Comparison of ENCODE assay signal across 30 mouse cellular contexts in the genomic region with DNA sequence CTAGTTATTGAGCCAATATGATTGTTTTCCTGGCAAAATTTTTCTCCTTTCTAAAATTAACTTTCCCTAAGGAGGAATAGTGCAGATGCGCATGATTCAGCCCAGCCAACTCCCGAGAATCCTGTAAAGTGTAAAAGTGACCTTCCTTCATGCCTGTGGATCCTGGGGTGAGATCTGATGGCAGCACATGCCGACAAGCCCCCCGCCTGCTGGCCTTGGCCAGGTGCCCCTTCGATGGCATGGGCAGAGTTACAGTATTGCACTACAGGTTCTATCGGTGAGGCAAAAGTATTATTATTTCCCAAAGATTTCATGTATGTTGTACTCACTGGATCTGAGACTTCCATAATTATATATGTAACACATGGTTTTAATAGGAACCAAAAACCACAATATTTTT. TPM values are rescaled to one million over a fixed set of nuclear protein-coding genes. Genes with fewer than 3 reads are reported as not detected.
A peak's percentile ranks its signal among the peaks of the same experiment; 100 is the strongest.
DNase-seq lines count a peak whose midpoint lies in the region; ATAC-seq and TF ChIP-seq lines count a peak whose summit lies in the region.
"Had no signal": no experiment of that assay in that cellular context is flagged by ENCODE, and none has a peak within 500 bp of the region (broad histone marks: within the 10 kb centered on the region; RNA-seq: fewer than 3 reads in every experiment).

No protein-coding gene starts in this region.

- DNase-seq in cerebellum, postnatal 14 days, result peak; percentile 26 to 49
- no peak for DNase-seq in cerebellum, adult 9-10 months
- peak; percentile 67 for DNase-seq in heart, embryonic 10.5 days (ENCODE audit: low spot score)
- DNase-seq in heart, adult 2 months, result no peak
- peak; percentile 18 for DNase-seq in left cerebral cortex, postnatal 4 days
- DNase-seq in left cerebral cortex, adult 9 months (ENCODE audit: low spot score in 2 of 2), result no peak
- no peak for DNase-seq in ovary, postnatal 36 days (ENCODE audit: low spot score)
- DNase-seq: adrenal gland, postnatal 10 days; adrenal gland, postnatal 36 days; B cell, adult 2 months; cerebellum, adult 18-20 months; cerebellum, postnatal 25 days; gastrocnemius, adult 2 months; gastrocnemius, postnatal 14 days; heart, adult 18-20 months; heart, postnatal 10 days; kidney, adult 18-20 months; kidney, adult 9 months had no signal

- TF ChIP-seq CTCF in heart, adult 2 months (IDR thresholded peaks at IDR 0.05), result no peak

- intact Hi-C loops in heart, adult 2 months (cut with DNase I), result no loop called here
- intact Hi-C loops in left cerebral cortex, postnatal 4 days (cut with DNase I), result no loop called here

- H3K4me2 ChIP-seq in embryonic facial prominence, embryonic 15.5 days (replicated peaks), result 0 out of 2 replicates have a peak overlapping the region, but pooled peaks have one; percentile 21
- H3K4me2 ChIP-seq: forebrain, embryonic 13.5 days; heart, embryonic 11.5 days; heart, embryonic 15.5 days; hindbrain, embryonic 12.5 days; hindbrain, embryonic 15.5 days had no signal

- no peaks in the 10 kb centered on the region for H3K79me2 ChIP-seq in heart, adult 2 months (replicated peaks; ENCODE audit: control insufficient read depth, insufficient read depth, low read length)

- TF ChIP-seq EP300 in heart, adult 2 months (IDR thresholded peaks at IDR 0.05; ENCODE audit: insufficient read depth, low read depth, low read length), result no peak

- H3K36me3 ChIP-seq in heart, embryonic 10.5 days, result no peaks in the 10 kb centered on the region
- no peaks in the 10 kb centered on the region for H3K36me3 ChIP-seq in heart, adult 2 months (ENCODE audit: control insufficient read depth, insufficient read depth, low read length)
- H3K36me3 ChIP-seq in embryonic facial prominence, embryonic 15.5 days, result no peaks in the 10 kb centered on the region
- H3K36me3 ChIP-seq: forebrain, embryonic 10.5 days; heart, embryonic 15.5 days; hindbrain, embryonic 12.5 days; hindbrain, embryonic 15.5 days had no signal

- H3K27ac ChIP-seq in heart, embryonic 10.5 days, result no peak overlapping the region
- H3K27ac ChIP-seq in heart, adult 2 months, result no peak overlapping the region
- H3K27ac ChIP-seq in embryonic facial prominence, embryonic 15.5 days (replicated peaks), result peak overlapping the region; percentile 63; the same call in 1 of the 2 replicates
- H3K27ac ChIP-seq: forebrain, embryonic 10.5 days; forebrain, embryonic 13.5 days; gastrocnemius, adult 2 months; heart, embryonic 15.5 days; hindbrain, embryonic 12.5 days; hindbrain, embryonic 15.5 days had no signal

- H3K4me1 ChIP-seq in heart, embryonic 10.5 days, result peaks cover 29% of the 10 kb centered on the region
- H3K4me1 ChIP-seq in heart, adult 2 months (ENCODE audit: control insufficient read depth, insufficient read depth, low read length), result no peaks in the 10 kb centered on the region
- H3K4me1 ChIP-seq in embryonic facial prominence, embryonic 15.5 days, result peaks cover 25% of the 10 kb centered on the region

- H3K27me3 ChIP-seq in heart, embryonic 10.5 days (ENCODE audit: insufficient read depth, poor library complexity, severe bottlenecking), result peaks cover 12% of the 10 kb centered on the region
- H3K27me3 ChIP-seq in heart, adult 2 months (ENCODE audit: control insufficient read depth, insufficient read depth, low read length), result no peaks in the 10 kb centered on the region
- peaks cover 9% of the 10 kb centered on the region; the same call in 1 of the 2 replicates for H3K27me3 ChIP-seq in embryonic facial prominence, embryonic 15.5 days
- H3K27me3 ChIP-seq: CH12.LX; heart, embryonic 15.5 days; Patski had no signal

- H3K9me3 ChIP-seq in heart, embryonic 10.5 days, result no peaks in the 10 kb centered on the region
- no peaks in the 10 kb centered on the region for H3K9me3 ChIP-seq in embryonic facial prominence, embryonic 15.5 days (replicated peaks)
- H3K9me3 ChIP-seq: forebrain, embryonic 10.5 days; forebrain, embryonic 13.5 days; G1E; heart, embryonic 15.5 days; hindbrain, embryonic 12.5 days; hindbrain, embryonic 15.5 days had no signal

- no peak for TF ChIP-seq POLR2A in heart, adult 2 months (IDR thresholded peaks at IDR 0.05; ENCODE audit: insufficient read depth, low read depth, low read length)

- no peak overlapping the region for H3K4me3 ChIP-seq in heart, embryonic 10.5 days
- H3K4me3 ChIP-seq in heart, adult 2 months, result no peak overlapping the region
- H3K4me3 ChIP-seq in embryonic facial prominence, embryonic 15.5 days (replicated peaks), result no peak overlapping the region
- H3K4me3 ChIP-seq: forebrain, embryonic 10.5 days; forebrain, embryonic 13.5 days; gastrocnemius, adult 2 months; heart, embryonic 15.5 days; hindbrain, embryonic 12.5 days; hindbrain, embryonic 15.5 days had no signal

- ATAC-seq in embryonic facial prominence, embryonic 15.5 days (ENCODE audit: insufficient number of reproducible peaks, low FRiP score, low TSS enrichment, low read depth), result no peak
- ATAC-seq: forebrain, embryonic 13.5 days; forebrain, embryonic 16.5 days; intestine, embryonic 16.5 days had no signal

- no peak overlapping the region for H3K9ac ChIP-seq in heart, adult 2 months (ENCODE audit: low read depth, low read length)
- no peak overlapping the region for H3K9ac ChIP-seq in embryonic facial prominence, embryonic 15.5 days
- H3K9ac ChIP-seq: forebrain, embryonic 13.5 days; heart, embryonic 15.5 days; hindbrain, embryonic 12.5 days; hindbrain, embryonic 15.5 days had no signal

- WGBS in heart, embryonic 10.5 days, result 75% methylated on average over 6 of the region's 6 CpGs
- 73% methylated on average over 6 of the region's 6 CpGs for WGBS in heart, adult 2 months
- WGBS in embryonic facial prominence, embryonic 15.5 days, result 34% methylated on average over 6 of the region's 6 CpGs

RNA-seq across cellular contexts. Expression of a gene that starts 2.5 kb away (rescaled TPM):
- 0.98 and 1.6 TPM in 2 replicates for polyA plus RNA-seq in heart, embryonic 10.5 days (2016; fragmentation: Nextera tagmentation; extraction: Ambion mirVana)
- 10 to 100 TPM; 18.1 to 31.0 TPM for total RNA-seq in heart, adult 2 months (2021)
- polyA plus RNA-seq in heart, adult 2 months (2012; rRNA removed), result 8.0 and 12.2 TPM in 2 replicates
- 1 to 10 TPM; 6.3 to 6.5 TPM for total RNA-seq in left cerebral cortex, postnatal 4 days (2021)
- 4.2 and 4.4 TPM in 2 replicates for polyA plus RNA-seq in embryonic facial prominence, embryonic 15.5 days (2015; fragmentation: Nextera tagmentation; extraction: Ambion mirVana)
- total RNA-seq: CH12.LX had no signal

RNA-seq across cellular contexts. Expression of a gene that starts 19.0 kb away (rescaled TPM):
- polyA plus RNA-seq in heart, embryonic 10.5 days (2016; fragmentation: Nextera tagmentation; extraction: Ambion mirVana), result 167 and 249 TPM in 2 replicates
- 10 to 100 TPM; 32.1 to 32.6 TPM for total RNA-seq in heart, adult 2 months (2021)
- 7.4 and 8.9 TPM in 2 replicates for polyA plus RNA-seq in heart, adult 2 months (2012; rRNA removed)
- total RNA-seq in left cerebral cortex, postnatal 4 days (2021), result 10 to 100 TPM; 60.4 to 65.4 TPM
- 253 and 257 TPM in 2 replicates for polyA plus RNA-seq in embryonic facial prominence, embryonic 15.5 days (2015; fragmentation: Nextera tagmentation; extraction: Ambion mirVana)

Comparison
In these comparisons a context has a peak if more than half of its experiments do, and no peak if none do; other contexts are left out.
1. DNase-seq: peak in cerebellum, postnatal 14 days (2 of 2), heart, embryonic 10.5 days (single experiment) and left cerebral cortex, postnatal 4 days (single experiment); none in cerebellum, adult 9-10 months (single experiment), heart, adult 2 months (0 of 2), left cerebral cortex, adult 9 months (0 of 2) and ovary, postnatal 36 days (single experiment).
2. RNA of a gene that starts 19.0 kb away (polyA plus RNA-seq): 253 to 257 TPM in embryonic facial prominence, embryonic 15.5 days and 167 to 249 TPM in heart, embryonic 10.5 days; 7.4 to 8.9 TPM in heart, adult 2 months; every median in the first group is over 10 times any median in the second.